Mouse (Mus musculus) left cerebral cortex, postnatal 14 days (tissue): ENCODE measurements around the gene Pgm5. TPM values are rescaled to one million over a fixed set of nuclear protein-coding genes. Genes with fewer than 3 reads are reported as not detected.
A peak's percentile ranks its signal among the peaks of the same experiment; 100 is the strongest.

Experiments
- DNase-seq, 2 experiments: peaks; one replicate each; pipeline ENCODE4 v3.0.0; 2021 to 2022; ENCODE audit warnings: low spot score in 2 of 2, mixed read lengths in 1 of 2
- intact Hi-C: fragments of 180-260 bp; cut with DNase I; formaldehyde crosslinking; loops from one replicate; pipeline ENCODE4 v1.15.1; 2025
- total RNA-seq, 2 experiments: library from RNA; stranded (reverse); gene quantifications; 2 replicates each; pipeline ENCODE4 v1.2.3; 2021

The Pgm5 gene
- total RNA-seq, 2 experiments from 2014 or later, result 3.3 TPM

GRCm38 (mm10) chr19:24640982-24641381 lies 220.7 kb downstream of the Pgm5 start:
- DNase-seq, result no peak
- intact Hi-C loops, result no loop called here

DNA sequence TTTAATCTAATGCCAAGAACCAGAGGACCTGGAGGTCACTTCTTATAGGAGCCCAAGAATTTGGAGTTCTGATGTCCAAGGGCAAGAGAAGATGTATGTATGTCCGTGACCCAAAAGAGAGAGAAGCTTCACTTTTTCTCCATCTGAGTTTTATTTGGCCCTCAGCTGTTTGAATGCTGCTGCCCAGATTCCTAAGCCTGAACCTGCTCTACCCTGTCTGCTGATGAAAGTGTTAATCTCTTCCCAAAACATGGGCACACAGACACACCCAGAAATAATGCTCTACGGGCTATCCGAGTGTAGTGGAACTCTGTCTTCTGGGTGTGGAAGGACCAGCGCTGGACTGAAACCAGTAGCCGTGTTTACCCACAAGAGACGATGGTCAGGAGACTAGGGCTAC lies 223.7 kb downstream of the Pgm5 start:
- DNase-seq, result no peak
- intact Hi-C loops, result loop anchor here (5.0 kb wide), 1 partner anchor 39 kb away; no protein-coding TSS in a partner anchor

- peak in 1 of 2 experiments; percentile 49 for DNase-seq
- intact Hi-C loops, result loop anchor here (5.0 kb wide), 1 partner anchor 41 kb away; no protein-coding TSS in a partner anchor
Observed at GRCm38 (mm10) chr19:24636616-24637015, 225.0 kb downstream of the Pgm5 start.

- peak; percentile 70 to 74 for DNase-seq
- intact Hi-C loops, result loop anchor here (1.0 to 5.0 kb wide), 3 partner anchors 43 to 333 kb away; no protein-coding TSS in a partner anchor
Observed at GRCm38 (mm10) chr19:24634602-24635001, 227.1 kb downstream of the Pgm5 start.

Other genes with a start within 250 kb of the Pgm5 start
- 1 to 10 TPM in 1 of 2 experiments, under 1 TPM in 1; 0.66 to 1.7 TPM for gene Tmem252, start 187.8 kb downstream of the Pgm5 start, total RNA-seq
- 100 to 1,000 TPM; 249 to 252 TPM for gene Gm10053, start 13.8 kb upstream of the Pgm5 start, total RNA-seq
- gene Foxd4, start 39.3 kb upstream of the Pgm5 start, total RNA-seq, result not detected
- gene Cbwd1, start 99.8 kb upstream of the Pgm5 start, total RNA-seq, result 10 to 100 TPM; 11.5 to 12.3 TPM
- gene Dock8, start 137.7 kb upstream of the Pgm5 start, total RNA-seq, result 1 to 10 TPM; 2.7 to 5.1 TPM